Mouse (Mus musculus) mature B cell (primary cell): ENCODE results near the gene Olfr311.

Source experiments
- in situ Hi-C: fragments of 300-500 bp; cut with MboI; formaldehyde crosslinking; loops from 2 replicates; pipeline ENCODE4 v1.14.3; 2019

The Olfr311 gene

GRCm38 (mm10) chr11:58870961-58871360 is 31.9 kb downstream of the Olfr311 start:
- in situ Hi-C loops, result no loop called here

DNA sequence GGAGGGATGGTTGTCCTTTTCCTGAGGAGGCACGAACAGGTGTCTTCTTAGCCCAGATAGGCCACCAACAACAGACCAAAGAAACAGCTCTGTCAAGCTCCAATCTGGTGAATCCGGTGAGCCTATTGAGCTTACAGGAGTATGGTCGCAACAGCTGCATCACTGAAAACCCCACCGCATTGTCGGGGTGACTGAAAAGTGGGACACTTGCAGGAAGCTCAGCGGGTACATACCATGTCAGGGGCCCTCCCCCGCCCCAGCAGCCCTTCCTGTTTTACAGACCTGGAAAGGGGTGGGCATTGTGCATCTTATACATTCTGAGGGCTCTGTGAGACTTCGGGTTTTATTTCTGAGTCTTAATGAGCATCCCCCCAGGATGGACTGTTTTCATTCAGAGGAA is 44.7 kb downstream of the Olfr311 start:
- in situ Hi-C loops, result no loop called here

GRCm38 (mm10) chr11:58890511-58890910 is 51.5 kb downstream of the Olfr311 start:
- in situ Hi-C loops, result no loop called here
